Mouse (Mus musculus): Measurements from ENCODE around the gene Frem2. TPM values are rescaled to one million over a fixed set of nuclear protein-coding genes. Genes with fewer than 3 reads are reported as not detected.

Gene Frem2
- polyA plus RNA-seq, 1 experiment from 2014 or later = 0.06 TPM

GRCm38 (mm10) chr3:53557388-53558214, 99.6 kb downstream of the Frem2 start:
- ATAC-seq = no peak
- Histone ChIP-seq H3K9ac (replicated peaks) (no peak overlapping the region), H3K4me1 (ENCODE audit: insufficient read depth) (no peaks in the 10 kb centered on the region), H3K27ac (ENCODE audit: low read depth) (no peak overlapping the region), H3K9me3 (ENCODE audit: low read length) (no peaks in the 10 kb centered on the region), H3K4me3 (ENCODE audit: low read depth, low read length) (no peak overlapping the region), H3K4me2 (ENCODE audit: low read depth, low read length) (no peak overlapping the region), H3K27me3 (ENCODE audit: insufficient read depth, low read length) (no peaks in the 10 kb centered on the region), H3K36me3 (replicated peaks; ENCODE audit: insufficient read depth, low read length) (no peaks in the 10 kb centered on the region)
- 77% methylated on average over 16 of the region's 16 CpGs for WGBS (ENCODE audit: insufficient replicate concordance)
- no peak for TF ChIP-seq CTCF (IDR thresholded peaks at IDR 0.05; ENCODE audit: low read depth)
- no peak for TF ChIP-seq EP300 (IDR thresholded peaks at IDR 0.05; ENCODE audit: low read depth)
- DNase-seq = no peak

- TF ChIP-seq EP300 (IDR thresholded peaks at IDR 0.05; ENCODE audit: low read depth) (no peak), CTCF (IDR thresholded peaks at IDR 0.05; ENCODE audit: low read depth) (no peak)
- H3K27me3 ChIP-seq (ENCODE audit: insufficient read depth, low read length) = no peaks in the 10 kb centered on the region
- H3K27ac ChIP-seq (ENCODE audit: low read depth) = no peak overlapping the region
- ATAC-seq (no peak), DNase-seq (no peak)
- no peaks in the 10 kb centered on the region for H3K9me3 ChIP-seq (ENCODE audit: low read length)
- no peaks in the 10 kb centered on the region for H3K4me1 ChIP-seq (ENCODE audit: insufficient read depth)
- H3K9ac ChIP-seq (replicated peaks) = no peak overlapping the region
- H3K4me2 ChIP-seq (ENCODE audit: low read depth, low read length) = no peak overlapping the region
- no peak overlapping the region for H3K4me3 ChIP-seq (ENCODE audit: low read depth, low read length)
- H3K36me3 ChIP-seq (replicated peaks; ENCODE audit: insufficient read depth, low read length) = no peaks in the 10 kb centered on the region
- 54% methylated on average over 10 of the region's 10 CpGs for WGBS (ENCODE audit: insufficient replicate concordance)
Observed at GRCm38 (mm10) chr3:53555031-53555952, 101.9 kb downstream of the Frem2 start.

GRCm38 (mm10) chr3:53552691-53553090, 104.5 kb downstream of the Frem2 start:
- no peaks in the 10 kb centered on the region for H3K4me1 ChIP-seq (ENCODE audit: insufficient read depth)
- TF ChIP-seq CTCF (IDR thresholded peaks at IDR 0.05; ENCODE audit: low read depth) (no peak), EP300 (IDR thresholded peaks at IDR 0.05; ENCODE audit: low read depth) (no peak)
- H3K4me3 ChIP-seq (ENCODE audit: low read depth, low read length) = no peak overlapping the region
- DNase-seq = no peak
- no peak overlapping the region for H3K4me2 ChIP-seq (ENCODE audit: low read depth, low read length)
- H3K27me3 ChIP-seq (ENCODE audit: insufficient read depth, low read length) = no peaks in the 10 kb centered on the region
- no peak overlapping the region for H3K27ac ChIP-seq (ENCODE audit: low read depth)
- no peak overlapping the region for H3K9ac ChIP-seq (replicated peaks)
- no peaks in the 10 kb centered on the region for H3K36me3 ChIP-seq (replicated peaks; ENCODE audit: insufficient read depth, low read length)
- no peak for ATAC-seq
- WGBS (ENCODE audit: insufficient replicate concordance) = 62% methylated on average over 7 of the region's 7 CpGs
- no peaks in the 10 kb centered on the region for H3K9me3 ChIP-seq (ENCODE audit: low read length)

- 71% methylated on average over 6 of the region's 6 CpGs for WGBS (ENCODE audit: insufficient replicate concordance)
- H3K4me1 ChIP-seq (ENCODE audit: insufficient read depth) = no peaks in the 10 kb centered on the region
Observed at GRCm38 (mm10) chr3:53532091-53532490, 125.1 kb downstream of the Frem2 start.

GRCm38 (mm10) chr3:53530305-53530704, 126.8 kb downstream of the Frem2 start:
- H3K27ac ChIP-seq (ENCODE audit: low read depth) = no peak overlapping the region
- TF ChIP-seq CTCF (IDR thresholded peaks at IDR 0.05; ENCODE audit: low read depth) (no peak), EP300 (IDR thresholded peaks at IDR 0.05; ENCODE audit: low read depth) (no peak)
- no peaks in the 10 kb centered on the region for H3K36me3 ChIP-seq (replicated peaks; ENCODE audit: insufficient read depth, low read length)
- H3K4me3 ChIP-seq (ENCODE audit: low read depth, low read length) = no peak overlapping the region
- WGBS (ENCODE audit: insufficient replicate concordance) = 62% methylated on average over 6 of the region's 6 CpGs
- H3K9ac ChIP-seq (replicated peaks) = no peak overlapping the region
- H3K4me1 ChIP-seq (ENCODE audit: insufficient read depth) = 0 out of 2 replicates have a peak, but pooled peaks cover 4% of the 10 kb centered on the region
- H3K9me3 ChIP-seq (ENCODE audit: low read length) = no peaks in the 10 kb centered on the region
- H3K4me2 ChIP-seq (ENCODE audit: low read depth, low read length) = no peak overlapping the region
- H3K27me3 ChIP-seq (ENCODE audit: insufficient read depth, low read length) = no peaks in the 10 kb centered on the region
- DNase-seq (no peak), ATAC-seq (no peak)

More at GRCm38 (mm10) chr3:53532091-53532490, 125.1 kb downstream of the Frem2 start:
- Histone ChIP-seq H3K36me3 (replicated peaks; ENCODE audit: insufficient read depth, low read length) (no peaks in the 10 kb centered on the region), H3K9me3 (ENCODE audit: low read length) (no peaks in the 10 kb centered on the region), H3K4me3 (ENCODE audit: low read depth, low read length) (no peak overlapping the region), H3K9ac (replicated peaks) (no peak overlapping the region), H3K27ac (ENCODE audit: low read depth) (no peak overlapping the region), H3K4me2 (ENCODE audit: low read depth, low read length) (no peak overlapping the region), H3K27me3 (ENCODE audit: insufficient read depth, low read length) (no peaks in the 10 kb centered on the region)
- ATAC-seq (no peak), DNase-seq (no peak)
- TF ChIP-seq EP300 (IDR thresholded peaks at IDR 0.05; ENCODE audit: low read depth) (no peak), CTCF (IDR thresholded peaks at IDR 0.05; ENCODE audit: low read depth) (no peak)

- peak overlapping the region; percentile 62 for H3K4me2 ChIP-seq (ENCODE audit: low read depth, low read length)
- H3K4me3 ChIP-seq (ENCODE audit: low read depth, low read length) = 0 out of 2 replicates have a peak overlapping the region, but pooled peaks have one; percentile 15
- TF ChIP-seq CTCF (IDR thresholded peaks at IDR 0.05; ENCODE audit: low read depth) = peak; percentile 66
- TF ChIP-seq EP300 (IDR thresholded peaks at IDR 0.05; ENCODE audit: low read depth) = no peak
- WGBS (ENCODE audit: insufficient replicate concordance) = 11% methylated on average over 21 of the region's 21 CpGs
- H3K36me3 ChIP-seq (replicated peaks; ENCODE audit: insufficient read depth, low read length) = no peaks in the 10 kb centered on the region
- ATAC-seq (no peak), DNase-seq (peak; percentile 67)
- H3K9ac ChIP-seq (replicated peaks) = no peak overlapping the region
- H3K27ac ChIP-seq (ENCODE audit: low read depth) = no peak overlapping the region
- H3K27me3 ChIP-seq (ENCODE audit: insufficient read depth, low read length) = no peaks in the 10 kb centered on the region
- H3K4me1 ChIP-seq (ENCODE audit: insufficient read depth) = 0 out of 2 replicates have a peak, but pooled peaks cover 4% of the 10 kb centered on the region
- no peaks in the 10 kb centered on the region for H3K9me3 ChIP-seq (ENCODE audit: low read length)
Observed at GRCm38 (mm10) chr3:53525737-53526136, 131.4 kb downstream of the Frem2 start.

Measured in liver, postnatal 0 days (tissue).